Mouse (Mus musculus) CH12.LX (cell line): ENCODE data around the gene Aire. TPM values are rescaled to one million over a fixed set of nuclear protein-coding genes. Genes with fewer than 3 reads are reported as not detected.

Source experiments
- DNase-seq: peaks from one replicate; pipeline ENCODE4 v3.0.0-alpha.2; 2013; ENCODE audit errors: extremely low read depth
- H3K27ac ChIP-seq: 2 replicates; pipeline ENCODE4 v1.5.1; 2012; ENCODE audit warnings: low read depth, mild to moderate bottlenecking, control low read depth, moderate library complexity; ENCODE audit not compliant: insufficient read depth
- H3K27me3 ChIP-seq: replicated peaks from 2 replicates; pipeline ENCODE3; 2012; ENCODE audit warnings: inconsistent platforms
- H3K36me3 ChIP-seq, 2 experiments: replicated peaks in 1 of 2; 2 replicates each; pipeline versions ENCODE3 to v1.6.1; 2012; ENCODE audit warnings: inconsistent platforms in 1 of 2, low read length in 1 of 2, mild to moderate bottlenecking in 1 of 2, mixed read lengths in 1 of 2, moderate library complexity in 1 of 2; ENCODE audit not compliant: control insufficient read depth in 1 of 2, insufficient read depth in 1 of 2
- H3K4me1 ChIP-seq, 2 experiments: 2 replicates each; pipeline ENCODE4 v1.6.1; 2012; ENCODE audit warnings: inconsistent platforms in 1 of 2, moderate library complexity in 1 of 2; ENCODE audit not compliant: insufficient read depth in 2 of 2, control insufficient read depth in 1 of 2
- H3K4me2 ChIP-seq: 2 replicates; pipeline ENCODE4 v1.6.1; 2012; ENCODE audit warnings: low read depth, mild to moderate bottlenecking, control low read depth; ENCODE audit not compliant: poor library complexity, insufficient read depth, severe bottlenecking
- H3K4me3 ChIP-seq, 3 experiments: fragments of 150-350 bp in 1 of 3; sonication (generic) in 1 of 3; replicated peaks in 1 of 3; 2 replicates each; pipeline versions ENCODE3 to v1.5.1; 2011 to 2012; ENCODE audit warnings: low read depth in 2 of 3, low read length in 2 of 3, mild to moderate bottlenecking in 2 of 3, moderate library complexity in 2 of 3, control low read depth in 1 of 3, improper control_type of control experiment in 1 of 3, inconsistent platforms in 1 of 3, mixed read lengths in 1 of 3; ENCODE audit not compliant: poor library complexity in 1 of 3
- H3K79me2 ChIP-seq: replicated peaks from 2 replicates; pipeline ENCODE4 v1.6.1; 2012; ENCODE audit warnings: mild to moderate bottlenecking, moderate library complexity; ENCODE audit not compliant: control insufficient read depth, poor library complexity, insufficient read depth, severe bottlenecking; ENCODE audit errors: extremely low read depth
- H3K9ac ChIP-seq: 2 replicates; pipeline ENCODE4 v1.6.1; 2012; ENCODE audit warnings: low read depth, mild to moderate bottlenecking, control low read depth, moderate library complexity; ENCODE audit not compliant: insufficient read depth
- H3K9me3 ChIP-seq: replicated peaks from 2 replicates; pipeline ENCODE3; 2012; ENCODE audit warnings: low read length, inconsistent platforms, mixed read lengths
- BHLHE40 ChIP-seq: IDR thresholded peaks from 2 replicates; pipeline ENCODE4 v1.6.1; 2011; ENCODE audit warnings: mild to moderate bottlenecking, low read depth, low read length, improper control_type of control experiment
- CHD2 ChIP-seq: IDR thresholded peaks from 2 replicates; pipeline ENCODE4 v1.6.1; 2011; ENCODE audit warnings: low read length, improper control_type of control experiment
- CTCF ChIP-seq, 2 experiments: IDR thresholded peaks in 1 of 2; conservative IDR thresholded peaks in 1 of 2; 2 replicates each; pipeline ENCODE4 v1.5.1; 2011 to 2012; ENCODE audit warnings: low read depth in 2 of 2, low read length in 2 of 2, improper control_type of control experiment in 1 of 2, inconsistent platforms in 1 of 2, mild to moderate bottlenecking in 1 of 2, moderate library complexity in 1 of 2
- E2F4 ChIP-seq: IDR thresholded peaks from 2 replicates; pipeline ENCODE4 v1.6.1; 2011; ENCODE audit warnings: low read depth, low read length, improper control_type of control experiment; ENCODE audit not compliant: insufficient replicate concordance
- GABPA ChIP-seq: IDR thresholded peaks from 2 replicates; pipeline ENCODE4 v1.6.1; 2012; ENCODE audit warnings: low read depth, low read length, improper control_type of control experiment, inconsistent platforms; ENCODE audit not compliant: insufficient replicate concordance
- HCFC1 ChIP-seq: IDR thresholded peaks from 2 replicates; pipeline ENCODE4 v1.6.1; 2012; ENCODE audit warnings: low read depth, mild to moderate bottlenecking, inconsistent platforms, low read length, improper control_type of control experiment
- KAT2A ChIP-seq: IDR thresholded peaks from 2 replicates; pipeline ENCODE4 v1.6.1; 2012; ENCODE audit warnings: low read length, improper control_type of control experiment, inconsistent platforms; ENCODE audit not compliant: insufficient replicate concordance
- MAFK ChIP-seq: IDR thresholded peaks from 2 replicates; pipeline ENCODE4 v1.6.1; 2011; ENCODE audit warnings: low read length, improper control_type of control experiment; ENCODE audit not compliant: insufficient replicate concordance
- MAX ChIP-seq: IDR thresholded peaks from 2 replicates; pipeline ENCODE4 v1.6.1; 2011; ENCODE audit warnings: low read length, improper control_type of control experiment
- MAZ ChIP-seq: IDR thresholded peaks from 2 replicates; pipeline ENCODE4 v1.6.1; 2012; ENCODE audit warnings: low read depth, mild to moderate bottlenecking, inconsistent platforms, low read length, improper control_type of control experiment, moderate library complexity
- MEF2A ChIP-seq: IDR thresholded peaks from 2 replicates; pipeline ENCODE4 v1.6.1; 2014; ENCODE audit warnings: low read depth, mild to moderate bottlenecking, inconsistent platforms, low read length, improper control_type of control experiment, borderline replicate concordance
- MXI1 ChIP-seq: IDR thresholded peaks from 2 replicates; pipeline ENCODE4 v1.6.1; 2011; ENCODE audit warnings: mild to moderate bottlenecking, low read depth, low read length, improper control_type of control experiment
- MYC ChIP-seq: IDR thresholded peaks from 2 replicates; pipeline ENCODE4 v1.6.1; 2011; ENCODE audit warnings: low read depth, mild to moderate bottlenecking, improper control_type of control experiment, low read length
- NELFE ChIP-seq: IDR thresholded peaks from 2 replicates; pipeline ENCODE4 v1.6.1; 2011; ENCODE audit warnings: low read depth, low read length, improper control_type of control experiment
- NRF1 ChIP-seq: IDR thresholded peaks from 2 replicates; pipeline ENCODE4 v1.6.1; 2014; ENCODE audit warnings: low read depth, mild to moderate bottlenecking, inconsistent platforms, low read length, improper control_type of control experiment, moderate library complexity
- PAX5 ChIP-seq: IDR thresholded peaks from 2 replicates; pipeline ENCODE4 v1.6.1; 2012; ENCODE audit warnings: low read length, inconsistent platforms, mixed read lengths
- POLR2A ChIP-seq: IDR thresholded peaks from 2 replicates; pipeline ENCODE4 v1.6.1; 2011; ENCODE audit warnings: low read depth, mild to moderate bottlenecking, improper control_type of control experiment, low read length
- POLR2AphosphoS2 ChIP-seq: IDR thresholded peaks from 2 replicates; pipeline ENCODE4 v1.6.1; 2011; ENCODE audit warnings: low read depth, low read length, improper control_type of control experiment
- RAD21 ChIP-seq: IDR thresholded peaks from 2 replicates; pipeline ENCODE4 v1.6.1; 2011; ENCODE audit warnings: low read depth, mild to moderate bottlenecking, low read length, improper control_type of control experiment, moderate library complexity
- RCOR1 ChIP-seq: conservative IDR thresholded peaks from 2 replicates; pipeline ENCODE4 v1.6.1; 2012; ENCODE audit warnings: low read depth, mild to moderate bottlenecking, inconsistent platforms, low read length, improper control_type of control experiment
- SIN3A ChIP-seq: IDR thresholded peaks from 2 replicates; pipeline ENCODE4 v1.6.1; 2012; ENCODE audit warnings: low read length, improper control_type of control experiment, inconsistent platforms
- UBTF ChIP-seq: IDR thresholded peaks from 2 replicates; pipeline ENCODE4 v1.6.1; 2012; ENCODE audit warnings: low read depth, mild to moderate bottlenecking, inconsistent platforms, low read length, improper control_type of control experiment, moderate library complexity
- USF1 ChIP-seq: IDR thresholded peaks from 2 replicates; pipeline ENCODE4 v1.6.1; 2014; ENCODE audit warnings: low read depth, mild to moderate bottlenecking, inconsistent platforms, low read length, improper control_type of control experiment
- USF2 ChIP-seq: conservative IDR thresholded peaks from 2 replicates; pipeline ENCODE4 v1.6.1; 2011; ENCODE audit warnings: low read depth, low read length, improper control_type of control experiment
- ZMIZ1 ChIP-seq: IDR thresholded peaks from 2 replicates; pipeline ENCODE4 v1.6.1; 2012; ENCODE audit warnings: low read depth, mild to moderate bottlenecking, inconsistent platforms, low read length, improper control_type of control experiment
- dilution Hi-C: fragments of 300-500 bp; cut with MboI; formaldehyde crosslinking; loops from 2 replicates; pipeline ENCODE4 v1.14.3; 2020; ENCODE audit warnings: low sequenced_read_pairs; ENCODE audit not compliant: extremely low pct_unique_long_range_greater_than_20kb, extremely low pct_ligation_motif_present
- in situ Hi-C: fragments of 300-500 bp; cut with MboI; formaldehyde crosslinking; loops from 3 replicates; pipeline ENCODE4 v1.14.3; 2019; ENCODE audit warnings: low sequenced_read_pairs, low pct_ligation_motif_present, low pct_unique_long_range_greater_than_20kb, mixed read lengths
- polyA plus RNA-seq: library from polyadenylated mRNA; unstranded; fragments of >175 nt; gene quantifications from 2 replicates; pipeline ENCODE4 v1.2.1, GENCODE M21; 2012; ENCODE audit warnings: low read depth; ENCODE audit not compliant: insufficient read length
- total RNA-seq, 2 experiments: library from RNA; depleted of rRNA; stranded (reverse); fragments of 300-350 nt in 1 of 2; fragments of >200 nt in 1 of 2; gene quantifications; 2 replicates each; pipeline ENCODE4 v1.2.3; 2012 to 2014

Gene Aire
- total and polyA plus RNA-seq, 3 experiments: 0.16 to 0.17 TPM; not detected in 1

GRCm38 (mm10) chr10:78018797-78019203 lies 24.6 kb downstream of the Aire start (continued):
- TF ChIP-seq USF2 (no peak), MAFK (no peak), POLR2AphosphoS2 (no peak), HCFC1 (no peak), BHLHE40 (0 out of 2 replicates have a peak, but pooled peaks have one; percentile 7), NELFE (peak; percentile 32; the same call in 1 of the 2 replicates), CTCF (conservative IDR thresholded peaks at IDR 0.05 in 1 of 2, IDR thresholded peaks at IDR 0.05 in 1 of 2; ENCODE audit: low read depth in 2 of 2, low read length in 2 of 2) (peak; percentile 89 to 97), KAT2A (no peak), MYC (no peak), MEF2A (no peak), RCOR1 (no peak), UBTF (no peak), GABPA (no peak)

GRCm38 (mm10) chr10:78016366-78016765 lies 27.0 kb downstream of the Aire start:
- no peak for DNase-seq
- in situ Hi-C loops: no loop called here
- TF ChIP-seq USF1 (no peak), CTCF (conservative IDR thresholded peaks at IDR 0.05 in 1 of 2, IDR thresholded peaks at IDR 0.05 in 1 of 2; ENCODE audit: low read depth in 2 of 2, low read length in 2 of 2) (no peak), MAZ (no peak), SIN3A (no peak), HCFC1 (no peak), E2F4 (no peak), CHD2 (no peak), NRF1 (no peak), BHLHE40 (no peak), USF2 (no peak), MYC (no peak), PAX5 (no peak), RAD21 (no peak), ZMIZ1 (no peak), MAFK (no peak), POLR2A (no peak), RCOR1 (no peak), MAX (no peak), MXI1 (no peak)
- TF ChIP-seq, all 38 proteins: peak for 0
- H3K27me3 ChIP-seq: peaks cover 16% of the 10 kb centered on the region
- no peak overlapping the region for H3K27ac ChIP-seq
- dilution Hi-C loops: no loop called here
- no peak overlapping the region for H3K9ac ChIP-seq
- H3K4me1 ChIP-seq: peaks cover 0 to 3% of the 10 kb centered on the region in 2 experiments; a peak in 2 of 4 replicates
- H3K4me2 ChIP-seq: no peak overlapping the region
- H3K36me3 ChIP-seq: no peaks in the 10 kb centered on the region
- H3K79me2 ChIP-seq: no peaks in the 10 kb centered on the region
- no peak overlapping the region for H3K4me3 ChIP-seq
- H3K9me3 ChIP-seq: peaks cover 12% of the 10 kb centered on the region
